Mouse (Mus musculus) heart, embryonic 13.5 days (tissue): ENCODE results near the gene Ccdc6. TPM values are rescaled to one million over a fixed set of nuclear protein-coding genes. Genes with fewer than 3 reads are reported as not detected.

ENCODE experiments used
- ATAC-seq: fragments of 200-750 bp; cut with Nextera tagmentation; 2 replicates; pipeline ENCODE4 v1.8.0; 2017; ENCODE audit warnings: moderate TSS enrichment; ENCODE audit not compliant: insufficient number of reproducible peaks, low FRiP score, low TSS enrichment; ENCODE audit errors: extremely low read depth
- H3K27ac ChIP-seq: fragments of 300-500 bp; sonication (generic); replicated peaks from 2 replicates; pipeline ENCODE4 v1.5.1; 2015; ENCODE audit warnings: moderate library complexity, mild to moderate bottlenecking, inconsistent platforms
- H3K27me3 ChIP-seq: fragments of 300-500 bp; sonication (generic); replicated peaks from 2 replicates; pipeline ENCODE4 v1.6.1; 2015; ENCODE audit warnings: mild to moderate bottlenecking, inconsistent platforms
- H3K36me3 ChIP-seq: fragments of 300-500 bp; sonication (generic); 2 replicates; pipeline ENCODE4 v1.6.1; 2015; ENCODE audit warnings: mild to moderate bottlenecking, inconsistent platforms
- H3K4me1 ChIP-seq: fragments of 300-500 bp; sonication (generic); 2 replicates; pipeline ENCODE4 v1.6.1; 2015; ENCODE audit warnings: inconsistent platforms
- H3K4me2 ChIP-seq: fragments of 300-500 bp; sonication (generic); 2 replicates; pipeline ENCODE4 v1.6.1; 2015; ENCODE audit warnings: inconsistent platforms, mild to moderate bottlenecking, moderate library complexity
- H3K4me3 ChIP-seq: fragments of 300-500 bp; sonication (generic); 2 replicates; pipeline ENCODE4 v1.5.1; 2015; ENCODE audit warnings: moderate library complexity, mild to moderate bottlenecking, inconsistent platforms
- H3K9ac ChIP-seq: fragments of 300-500 bp; sonication (generic); 2 replicates; pipeline ENCODE4 v1.6.1; 2015; ENCODE audit warnings: inconsistent platforms, mild to moderate bottlenecking, moderate library complexity
- H3K9me3 ChIP-seq: fragments of 300-500 bp; sonication (generic); 2 replicates; pipeline ENCODE4 v1.6.1; 2016; ENCODE audit warnings: inconsistent platforms
- WGBS: fragments of 180-500 bp; shearing (Covaris S2); methylation state at CpG from one replicate; pipeline ENCODE4 v1.1.7; 2015; ENCODE audit warnings: mixed read lengths; 5-methylcytosine and 5-hydroxymethylcytosine counted together
- polyA plus RNA-seq: library from polyadenylated mRNA; unstranded; fragments of >200 nt; fragmentation: Nextera tagmentation; extraction: Ambion mirVana; gene quantifications from 2 replicates; pipeline ENCODE4 v1.2.1, GENCODE M21; 2015

The Ccdc6 gene
- polyA plus RNA-seq, 1 experiment from 2014 or later = 12.5 TPM

- no peaks in the 10 kb centered on the region for H3K9me3 ChIP-seq
- 73% methylated on average over 6 of the region's 6 CpGs for WGBS
- H3K36me3 ChIP-seq = no peaks in the 10 kb centered on the region
- H3K4me3 ChIP-seq = no peak overlapping the region
- H3K27ac ChIP-seq = no peak overlapping the region
- no peaks in the 10 kb centered on the region for H3K4me1 ChIP-seq
- H3K4me2 ChIP-seq = no peak overlapping the region
- no peak overlapping the region for H3K9ac ChIP-seq
- no peaks in the 10 kb centered on the region for H3K27me3 ChIP-seq
- no peak for ATAC-seq
Observed at GRCm38 (mm10) chr10:70224571-70224970, 127.7 kb downstream of the Ccdc6 start.

GRCm38 (mm10) chr10:70225760-70226159 is 128.8 kb downstream of the Ccdc6 start:
- WGBS = 60% methylated on average over 6 of the region's 6 CpGs
- H3K27ac ChIP-seq = no peak overlapping the region

GRCm38 (mm10) chr10:70226608-70227007 is 129.7 kb downstream of the Ccdc6 start:
- Histone ChIP-seq H3K27me3 (no peaks in the 10 kb centered on the region), H3K9ac (no peak overlapping the region), H3K4me1 (no peaks in the 10 kb centered on the region), H3K4me3 (no peak overlapping the region), H3K27ac (no peak overlapping the region), H3K4me2 (no peak overlapping the region), H3K36me3 (no peaks in the 10 kb centered on the region), H3K9me3 (no peaks in the 10 kb centered on the region)
- no peak for ATAC-seq

More at GRCm38 (mm10) chr10:70225760-70226159, 128.8 kb downstream of the Ccdc6 start:
- Histone ChIP-seq H3K36me3 (no peaks in the 10 kb centered on the region), H3K4me2 (no peak overlapping the region), H3K9ac (no peak overlapping the region), H3K4me3 (no peak overlapping the region), H3K9me3 (no peaks in the 10 kb centered on the region), H3K4me1 (no peaks in the 10 kb centered on the region), H3K27me3 (no peaks in the 10 kb centered on the region)
- no peak for ATAC-seq

- H3K4me1 ChIP-seq = no peaks in the 10 kb centered on the region
- H3K27me3 ChIP-seq = no peaks in the 10 kb centered on the region
- 72% methylated on average over 6 of the region's 6 CpGs for WGBS
- no peak overlapping the region for H3K4me3 ChIP-seq
- no peak overlapping the region for H3K9ac ChIP-seq
- no peak overlapping the region for H3K4me2 ChIP-seq
- no peak overlapping the region for H3K27ac ChIP-seq
- no peaks in the 10 kb centered on the region for H3K9me3 ChIP-seq
- no peak for ATAC-seq
- H3K36me3 ChIP-seq = no peaks in the 10 kb centered on the region
Observed at GRCm38 (mm10) chr10:70230352-70230751, 133.4 kb downstream of the Ccdc6 start.

GRCm38 (mm10) chr10:70237936-70238335 is 141.0 kb downstream of the Ccdc6 start:
- no peak overlapping the region for H3K9ac ChIP-seq

More at GRCm38 (mm10) chr10:70237936-70238335, 141.0 kb downstream of the Ccdc6 start:
- Histone ChIP-seq H3K27ac (no peak overlapping the region), H3K4me3 (no peak overlapping the region), H3K4me2 (no peak overlapping the region), H3K36me3 (no peaks in the 10 kb centered on the region), H3K9me3 (no peaks in the 10 kb centered on the region), H3K4me1 (no peaks in the 10 kb centered on the region; the same call in 1 of the 2 replicates), H3K27me3 (peaks cover 4% of the 10 kb centered on the region; the same call in 1 of the 2 replicates)
- WGBS = 57% methylated on average over 2 of the region's 2 CpGs
- no peak for ATAC-seq

Other genes with a start within 250 kb of the Ccdc6 start
- gene Mrln, start 107.5 kb downstream of the Ccdc6 start, polyA plus RNA-seq = 0.57 and 1.1 TPM in 2 replicates
- gene Slc16a9, start 148.0 kb downstream of the Ccdc6 start, polyA plus RNA-seq = 0.94 and 0.97 TPM in 2 replicates